ENCODE assay signal across 21 mouse cellular contexts in genomic region chr9:47283746-47284455, GRCm38 (mm10).
DNase-seq lines count a peak whose midpoint lies in the region; ATAC-seq and TF ChIP-seq lines count a peak whose summit lies in the region.
"Had no signal": no experiment of that assay in that cellular context is flagged by ENCODE, and none has a peak within 500 bp of the region (broad histone marks: within the 10 kb centered on the region; RNA-seq: fewer than 3 reads in every experiment).

No protein-coding gene starts in this region.

- H3K36me3 ChIP-seq in lung, embryonic 14.5 days (ENCODE audit: insufficient read depth) = no peaks in the 10 kb centered on the region
- H3K36me3 ChIP-seq: embryonic facial prominence, embryonic 10.5 days; forebrain, embryonic 12.5 days; heart, embryonic 10.5 days; hindbrain, embryonic 12.5 days; limb, embryonic 13.5 days; midbrain, embryonic 13.5 days had no signal

- H3K9me3 ChIP-seq in lung, embryonic 14.5 days (ENCODE audit: low read depth, low read length) = no peaks in the 10 kb centered on the region
- H3K9me3 ChIP-seq: embryonic facial prominence, embryonic 10.5 days; forebrain, embryonic 12.5 days; heart, embryonic 10.5 days; hindbrain, embryonic 12.5 days; limb, embryonic 13.5 days; midbrain, embryonic 13.5 days had no signal

- WGBS in lung, embryonic 14.5 days = 38% methylated on average over 4 of the region's 4 CpGs
- WGBS in lung, adult 2 months = 51% methylated on average over 4 of the region's 4 CpGs

- ATAC-seq in lung, embryonic 14.5 days (ENCODE audit: insufficient read depth) = no peak
- ATAC-seq: CD4-positive, CD25-positive, alpha-beta regulatory T cell, adult 4 months; inflammation-experienced regulatory T-cells, adult 6 months; midbrain, embryonic 13.5 days had no signal

- no peak for TF ChIP-seq CTCF in lung, embryonic 14.5 days (IDR thresholded peaks at IDR 0.05; ENCODE audit: low read depth)
- no peak for TF ChIP-seq CTCF in lung, adult 2 months (IDR thresholded peaks at IDR 0.05; ENCODE audit: insufficient read depth, low read length)
- TF ChIP-seq CTCF in brain, embryonic 14.5 days (IDR thresholded peaks at IDR 0.05; ENCODE audit: borderline replicate concordance, extremely low read depth, insufficient read depth, insufficient read length) = no peak

- H3K27me3 ChIP-seq in lung, embryonic 14.5 days (ENCODE audit: insufficient read depth, low read length) = no peaks in the 10 kb centered on the region
- H3K27me3 ChIP-seq: hindbrain, embryonic 12.5 days had no signal

- DNase-seq in lung, embryonic 14.5 days = peak; percentile 60
- no peak for DNase-seq in lung, adult 2 months
- peak; percentile 27 for DNase-seq in right cerebral cortex, postnatal 14 days
- DNase-seq in right cerebral cortex, postnatal 25 days = no peak
- DNase-seq in brain, embryonic 14.5 days (ENCODE audit: low read depth) = peak; percentile 56
- no peak for DNase-seq in heart, adult 11 months
- DNase-seq in heart, postnatal 36 days = no peak
- DNase-seq: cerebellum, adult 9-10 months; gastrocnemius, postnatal 10 days; kidney, adult 8-10 months; kidney, postnatal 14 days had no signal

- no peak overlapping the region for H3K27ac ChIP-seq in lung, embryonic 14.5 days (ENCODE audit: low read depth)
- H3K27ac ChIP-seq: embryonic facial prominence, embryonic 10.5 days; forebrain, embryonic 12.5 days; heart, embryonic 10.5 days; hindbrain, embryonic 12.5 days; limb, embryonic 13.5 days; liver, embryonic 14.5 days; midbrain, embryonic 13.5 days; stomach, postnatal 0 days had no signal

- no peak overlapping the region for H3K4me2 ChIP-seq in lung, embryonic 14.5 days
- H3K4me2 ChIP-seq: forebrain, embryonic 12.5 days; hindbrain, embryonic 12.5 days; limb, embryonic 13.5 days; midbrain, embryonic 13.5 days had no signal

- intact Hi-C loops in heart, postnatal 36 days (cut with DNase I) = no loop called here

- no peak overlapping the region for H3K9ac ChIP-seq in lung, embryonic 14.5 days
- H3K9ac ChIP-seq: forebrain, embryonic 12.5 days; hindbrain, embryonic 12.5 days; limb, embryonic 13.5 days; liver, embryonic 14.5 days; midbrain, embryonic 13.5 days had no signal

- no peak for TF ChIP-seq POLR2A in lung, adult 2 months (IDR thresholded peaks at IDR 0.05; ENCODE audit: borderline replicate concordance, extremely low read depth, low read depth, low read length)
- no peak for TF ChIP-seq POLR2A in brain, embryonic 14.5 days (IDR thresholded peaks at IDR 0.05; ENCODE audit: borderline replicate concordance, extremely low read depth, insufficient read depth, insufficient read length, poor library complexity, severe bottlenecking)

- no peak overlapping the region for H3K4me3 ChIP-seq in lung, embryonic 14.5 days (ENCODE audit: low read depth, low read length)
- no peak overlapping the region for H3K4me3 ChIP-seq in lung, adult 2 months (replicated peaks; ENCODE audit: extremely low read depth, low read depth, low read length)
- H3K4me3 ChIP-seq: embryonic facial prominence, embryonic 10.5 days; forebrain, embryonic 12.5 days; heart, embryonic 10.5 days; hindbrain, embryonic 12.5 days; limb, embryonic 13.5 days; midbrain, embryonic 13.5 days had no signal

- H3K4me1 ChIP-seq in lung, embryonic 14.5 days (ENCODE audit: insufficient read depth) = peaks cover 10% of the 10 kb centered on the region
- no peaks in the 10 kb centered on the region for H3K4me1 ChIP-seq in lung, adult 2 months (ENCODE audit: control insufficient read depth, insufficient read depth, low read length)
- H3K4me1 ChIP-seq: heart, embryonic 10.5 days had no signal

Comparison
In these comparisons a context has a peak if more than half of its experiments do, and no peak if none do; other contexts are left out.
1. DNase-seq: peak in lung, embryonic 14.5 days (single experiment), right cerebral cortex, postnatal 14 days (single experiment) and brain, embryonic 14.5 days (single experiment); none in lung, adult 2 months (single experiment), right cerebral cortex, postnatal 25 days (single experiment), heart, adult 11 months (single experiment) and heart, postnatal 36 days (0 of 2).